Mouse (Mus musculus): ENCODE data around the gene Tet3.

Tet3 gene

DNA sequence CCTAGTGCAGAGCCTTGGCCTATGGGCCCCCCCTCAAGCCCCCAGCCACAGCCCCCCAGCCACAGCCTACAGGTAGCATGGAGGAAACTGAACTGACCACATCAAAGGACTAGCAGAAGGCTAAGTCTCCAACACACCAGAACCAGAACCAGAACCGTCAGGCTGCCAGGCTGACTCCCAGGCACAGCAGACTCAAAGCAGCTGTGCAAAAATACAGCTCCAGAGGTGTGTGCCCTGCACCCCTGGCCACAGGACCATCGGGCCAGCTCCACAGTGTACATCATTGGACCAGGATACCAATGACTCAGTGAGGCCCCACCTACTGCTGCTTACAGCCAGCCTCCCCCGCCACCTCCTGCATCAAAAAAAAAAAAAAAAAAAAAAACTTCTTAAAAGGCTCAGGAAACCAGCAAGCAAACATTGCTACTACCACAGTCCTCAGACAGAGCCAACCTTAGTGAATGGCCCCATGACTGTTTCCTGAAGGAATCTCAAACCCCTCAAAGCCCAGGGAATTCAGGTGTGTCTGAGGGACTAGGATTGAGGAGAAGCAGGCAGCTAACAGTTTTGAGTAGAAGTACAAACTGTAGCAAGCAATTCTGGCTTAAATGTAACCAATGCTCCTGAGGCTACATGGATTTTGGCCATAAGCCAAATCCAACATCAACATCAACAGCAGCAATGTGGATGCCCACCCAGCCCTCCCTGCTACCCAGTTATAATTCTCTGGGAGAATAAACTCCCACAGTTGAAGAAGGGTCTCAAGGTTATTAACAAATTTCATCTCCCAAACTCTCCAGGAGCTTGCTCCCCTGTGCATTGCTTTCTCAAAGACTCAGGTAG is 42.4 kb downstream of the Tet3 start:
- no peak for DNase-seq (ENCODE audit: low read depth, low spot score)

DNA sequence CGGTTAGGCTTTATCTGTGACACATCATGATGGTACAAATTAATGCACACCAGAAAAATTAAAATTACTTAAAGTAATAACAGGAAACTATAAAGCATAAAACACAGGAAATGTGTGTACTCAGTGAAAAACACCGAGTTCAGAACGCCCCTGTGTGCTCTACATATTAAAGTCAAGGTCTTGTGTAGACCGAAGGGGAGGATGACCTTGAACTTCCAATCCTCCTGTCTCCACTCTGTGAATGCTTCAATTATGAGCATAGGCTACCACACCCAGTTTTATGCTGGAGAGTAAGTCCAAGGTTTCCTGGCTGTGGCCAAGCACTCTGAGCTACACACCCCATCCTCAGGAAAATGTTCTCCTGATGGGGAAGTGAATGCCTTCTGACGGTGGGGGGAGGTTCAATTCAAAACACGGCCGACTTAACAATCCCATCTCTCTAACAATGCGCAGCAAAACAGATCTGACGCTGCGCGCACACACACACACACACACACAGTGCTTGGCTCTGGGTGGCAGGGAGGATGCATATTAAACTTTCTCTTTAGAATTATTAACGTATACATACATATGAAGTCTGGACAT is 43.4 kb downstream of the Tet3 start:
- DNase-seq (ENCODE audit: low read depth, low spot score): no peak

DNA sequence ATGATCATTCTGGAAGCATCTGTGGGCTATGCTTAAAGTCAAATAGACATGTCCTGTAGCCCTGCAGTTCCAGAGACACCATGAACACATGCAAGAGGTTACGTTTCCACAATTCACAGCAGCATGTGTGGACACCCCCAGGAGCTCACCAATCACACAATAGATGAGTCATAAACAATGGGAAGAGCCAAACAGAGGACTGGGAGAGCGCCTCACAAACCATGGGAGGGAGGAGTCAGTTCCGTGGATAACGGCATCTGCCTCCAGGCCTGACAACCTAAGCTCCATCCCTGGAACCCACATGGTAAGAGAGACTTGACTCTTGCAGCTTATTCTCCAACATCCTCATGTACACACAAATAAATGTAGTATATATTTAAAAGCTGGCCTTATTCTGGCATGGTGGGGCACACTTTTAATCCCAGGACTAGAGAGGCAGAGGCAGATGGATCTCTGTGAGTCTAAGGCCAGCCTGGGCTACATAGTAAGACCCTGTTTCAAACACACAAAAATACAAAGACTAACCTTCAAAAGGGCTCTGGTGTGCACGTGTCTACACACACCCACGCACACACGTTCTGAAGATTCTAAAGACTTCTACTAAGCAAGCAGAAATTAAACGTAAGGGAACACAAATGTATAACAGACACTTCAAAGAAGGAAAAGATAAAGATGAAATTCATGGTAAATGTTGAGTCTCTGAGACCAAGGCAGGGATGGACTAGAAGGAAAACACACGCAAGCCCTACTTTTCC is 44.1 kb downstream of the Tet3 start:
- DNase-seq (ENCODE audit: low read depth, low spot score): no peak

DNA sequence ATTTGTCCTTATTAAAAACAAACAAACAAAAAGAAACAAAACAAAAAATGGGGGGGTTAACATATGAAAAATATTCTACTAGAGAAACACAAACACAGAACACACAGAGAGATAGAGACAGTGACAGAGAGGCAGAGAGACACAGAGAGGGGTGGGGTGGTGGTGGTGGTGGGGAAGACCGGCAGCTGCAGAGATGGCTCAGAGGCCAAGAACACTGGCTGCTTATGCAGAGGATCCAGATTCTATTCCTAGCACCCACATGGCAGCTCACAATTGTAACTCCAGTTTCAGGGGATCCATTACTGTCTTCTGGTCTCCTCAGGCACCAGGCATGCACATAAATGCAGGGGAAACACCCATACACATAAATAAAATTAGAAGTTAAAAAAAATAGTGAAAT is 45.2 kb downstream of the Tet3 start:
- no peak for DNase-seq (ENCODE audit: low read depth, low spot score)

DNA sequence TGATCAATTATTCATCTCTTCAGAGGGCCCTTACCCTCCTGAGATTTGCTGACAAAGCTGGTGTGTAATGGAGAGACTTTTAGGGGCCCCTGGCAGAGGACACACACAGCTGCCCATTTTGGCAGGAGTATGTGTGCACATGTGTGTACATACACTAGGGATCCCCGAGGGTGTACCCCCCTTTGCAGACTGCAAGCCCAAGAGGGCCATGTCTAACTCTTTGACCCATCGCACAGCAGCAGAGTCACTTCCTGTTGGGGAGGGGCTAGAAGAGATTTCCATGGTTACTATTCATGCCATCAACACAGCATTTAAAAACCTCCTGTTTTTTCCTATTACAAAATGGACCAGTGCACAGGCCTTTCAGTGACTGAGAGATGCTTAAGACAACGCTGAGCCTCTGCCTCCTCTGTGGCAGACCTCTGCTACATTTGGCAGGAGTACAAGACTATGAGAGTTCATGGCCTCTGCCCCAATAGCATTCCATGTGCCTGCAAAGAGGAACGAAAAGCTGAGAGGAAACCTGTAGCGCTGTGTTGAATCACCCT is 46.0 kb downstream of the Tet3 start:
- DNase-seq (ENCODE audit: low read depth, low spot score): no peak

DNA sequence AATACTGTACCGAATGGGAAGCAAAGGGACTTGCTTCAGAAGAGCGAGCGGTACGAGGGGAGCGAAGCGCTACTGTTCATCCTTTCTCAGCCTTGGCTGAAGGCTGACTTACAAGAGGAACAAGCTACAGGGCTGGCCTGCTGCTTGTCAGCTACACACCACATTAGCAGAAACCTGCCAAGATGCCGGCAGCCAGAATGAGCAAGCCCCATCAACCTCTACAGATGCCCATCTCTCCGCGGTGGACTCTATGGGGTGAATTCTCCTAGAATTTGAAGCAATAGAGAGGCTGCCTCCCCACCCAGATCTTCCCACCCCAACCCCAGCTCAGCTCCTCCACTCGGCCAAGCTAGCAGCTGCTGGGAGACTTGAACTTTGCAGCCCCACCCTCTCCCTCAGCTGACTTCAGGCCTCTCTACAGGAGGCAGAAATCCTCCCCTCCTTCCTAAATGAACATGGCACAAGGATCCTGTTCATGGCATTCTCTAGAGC is 46.5 kb downstream of the Tet3 start:
- DNase-seq (ENCODE audit: low read depth, low spot score): no peak

DNA sequence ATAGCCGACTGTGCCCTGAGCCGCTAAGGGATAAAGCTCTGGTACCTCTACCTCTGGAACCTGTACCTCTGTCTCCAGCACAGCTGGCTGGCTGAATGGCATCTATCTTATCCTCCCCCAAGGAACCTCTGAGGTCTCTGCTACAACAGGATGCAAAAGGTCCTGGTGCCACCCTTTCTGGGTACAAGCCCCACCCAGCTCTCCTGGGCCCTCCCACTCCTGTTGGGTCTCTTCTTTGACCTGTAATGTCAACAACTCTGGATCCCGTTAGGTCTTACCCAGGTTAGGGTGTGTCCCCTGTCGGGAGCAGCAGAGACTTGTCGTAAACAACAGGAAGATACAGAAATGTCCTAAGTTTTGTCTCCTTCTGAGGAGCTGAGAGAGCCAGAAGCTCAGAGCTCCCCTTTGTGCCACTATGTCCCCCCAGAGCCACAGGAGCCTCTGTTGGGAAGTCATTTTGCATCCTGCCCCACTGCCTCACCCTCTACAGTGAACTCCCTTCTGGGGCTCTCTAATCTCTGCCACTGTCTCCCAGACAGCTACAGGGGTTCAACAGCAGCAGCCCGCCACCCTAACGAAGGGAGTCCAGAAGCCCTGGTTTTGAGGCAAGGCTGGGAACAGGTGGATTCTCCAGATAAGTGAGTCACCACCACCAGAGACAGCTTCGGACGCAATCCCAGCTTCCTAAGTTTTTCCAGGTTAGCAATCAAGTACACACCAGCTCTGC is 47.1 kb downstream of the Tet3 start:
- DNase-seq (ENCODE audit: low read depth, low spot score): no peak

DNA sequence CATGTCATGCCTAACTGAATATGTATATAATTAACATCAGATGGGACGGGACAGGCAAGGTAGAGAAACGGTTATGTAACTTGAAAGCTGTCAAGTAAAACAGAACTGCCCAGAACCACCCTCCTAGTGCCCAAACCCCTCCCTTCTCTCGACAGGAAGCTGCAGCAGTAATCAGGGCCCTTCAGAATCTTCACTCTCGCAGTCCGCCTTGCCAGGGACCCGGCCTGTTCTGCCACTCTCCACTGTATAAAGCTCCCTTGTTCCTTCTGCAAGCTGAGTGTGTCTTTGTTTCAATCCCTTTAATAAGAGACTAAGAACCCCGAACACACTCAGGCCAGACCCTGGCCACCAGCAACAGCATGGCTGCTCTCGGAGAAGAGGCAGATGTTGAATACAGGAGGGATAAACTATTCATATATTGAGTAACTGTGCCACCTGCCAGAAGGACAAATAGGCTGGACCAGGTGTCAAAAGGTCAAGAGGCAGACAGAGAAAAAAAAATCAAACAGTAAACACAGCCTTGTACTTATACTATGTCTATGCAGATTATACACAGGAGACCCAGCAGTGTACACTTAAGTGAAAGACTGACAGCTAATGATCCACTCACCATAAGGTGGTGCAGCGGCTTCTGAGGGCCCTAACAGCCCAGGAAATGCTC is 48.7 kb downstream of the Tet3 start:
- DNase-seq (ENCODE audit: low read depth, low spot score): no peak

DNA sequence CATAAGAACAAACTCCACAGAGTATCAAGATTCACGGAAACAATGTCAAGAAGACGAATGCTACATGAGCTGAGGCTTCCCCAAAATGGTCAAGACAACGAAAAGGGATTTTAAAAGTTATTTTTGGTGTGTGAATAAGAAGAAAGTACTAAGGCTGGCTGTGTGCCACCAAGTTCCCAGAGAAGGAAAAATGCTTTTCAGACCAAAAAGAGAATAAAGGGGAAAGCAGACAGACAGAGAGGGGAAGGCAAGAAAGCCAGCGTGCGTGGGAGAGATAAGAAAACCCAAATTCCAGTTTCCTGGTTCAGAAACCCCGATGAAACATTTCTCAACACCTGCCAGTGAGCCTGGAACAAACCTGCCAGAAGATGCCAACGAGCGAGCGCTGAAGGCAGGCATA is 50.4 kb downstream of the Tet3 start:
- DNase-seq (ENCODE audit: low read depth, low spot score): no peak

DNA sequence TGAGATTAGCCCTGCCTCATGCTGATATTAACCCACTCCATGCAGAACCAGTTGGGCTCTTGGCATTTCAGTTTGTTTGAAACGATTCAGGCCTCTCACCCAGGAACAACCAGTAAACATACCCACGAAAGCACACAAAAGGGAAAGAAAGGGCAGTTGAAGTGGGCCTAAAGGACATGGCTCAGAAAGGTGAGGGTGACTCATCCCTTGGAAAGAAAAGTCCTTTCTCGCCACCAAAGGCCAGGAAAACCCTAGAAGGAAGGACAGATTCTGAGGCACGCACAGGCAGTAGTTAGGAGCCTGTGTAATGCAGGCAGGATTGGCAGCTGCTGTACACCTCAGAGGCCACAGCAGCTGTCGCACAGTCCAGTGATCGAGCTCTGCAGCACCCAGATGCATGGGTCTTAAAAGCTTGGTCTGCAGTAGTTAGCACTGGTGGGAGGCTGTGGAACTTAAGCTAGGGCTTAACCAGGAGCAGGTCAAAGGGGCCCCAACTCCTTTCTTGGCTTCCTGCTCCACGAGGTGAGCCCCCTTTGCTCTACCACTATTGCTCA is 53.3 kb downstream of the Tet3 start:
- no peak for DNase-seq (ENCODE audit: low read depth, low spot score)

DNA sequence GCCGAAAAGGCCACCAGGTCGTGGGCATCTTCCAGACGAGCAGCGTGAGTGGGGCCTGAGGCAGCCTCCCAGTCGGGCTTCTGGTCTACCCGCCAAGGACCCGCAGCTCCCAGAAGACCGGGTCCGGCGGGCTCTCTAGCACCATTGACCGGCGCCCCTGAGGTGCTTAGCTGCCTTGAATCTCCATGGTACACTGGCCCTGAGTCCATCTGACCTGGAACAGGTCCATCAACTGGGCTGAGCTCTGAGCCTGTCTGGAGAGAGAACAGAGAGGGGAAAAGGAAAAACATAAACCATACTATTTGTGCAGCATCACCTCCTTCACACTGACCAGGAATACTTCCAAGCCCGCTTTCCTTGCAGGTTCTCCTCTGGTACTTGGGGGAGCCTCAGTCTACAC is 54.3 kb downstream of the Tet3 start:
- DNase-seq (ENCODE audit: low read depth, low spot score): no peak

DNA sequence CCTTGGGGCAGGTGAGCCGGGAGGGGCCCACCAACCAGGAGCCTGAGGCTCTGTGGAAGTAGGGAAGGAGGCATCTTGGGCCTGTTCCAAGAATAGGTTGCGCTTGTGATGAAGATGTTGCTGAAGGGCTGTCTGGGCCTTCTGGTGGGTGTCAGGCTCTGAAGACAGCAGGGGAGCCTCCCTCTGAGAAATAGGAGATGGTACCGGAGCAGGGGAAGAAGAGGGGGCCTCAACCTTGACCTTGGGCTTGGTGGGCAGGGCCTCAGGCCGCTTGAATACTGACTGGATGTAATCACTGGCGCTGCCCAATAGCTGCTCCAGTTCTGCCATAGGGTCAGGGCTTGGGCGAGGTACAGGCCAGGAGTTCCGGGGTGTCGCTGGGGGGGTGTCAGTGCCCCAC is 55.4 kb downstream of the Tet3 start:
- no peak for DNase-seq (ENCODE audit: low read depth, low spot score)

DNA sequence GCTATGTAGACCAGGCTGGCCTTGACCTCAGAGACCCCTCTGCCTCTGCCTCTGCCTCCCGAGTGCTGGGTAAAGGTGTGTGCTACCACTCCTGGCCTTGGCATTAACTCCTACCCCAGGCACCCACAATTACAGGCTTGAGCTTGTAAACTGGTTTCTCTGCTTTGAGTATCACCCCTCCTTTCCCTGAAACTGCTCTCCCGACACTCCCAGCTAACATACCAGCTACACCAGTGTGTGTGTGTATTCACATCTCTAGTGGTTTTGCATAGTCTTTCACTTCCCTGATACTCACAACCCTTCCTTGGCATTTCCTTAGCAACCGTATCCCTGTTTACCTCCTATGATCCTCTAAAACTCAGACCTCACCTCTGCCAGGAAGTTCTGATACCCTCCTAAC is 59.1 kb downstream of the Tet3 start:
- DNase-seq (ENCODE audit: low read depth, low spot score): no peak

DNA sequence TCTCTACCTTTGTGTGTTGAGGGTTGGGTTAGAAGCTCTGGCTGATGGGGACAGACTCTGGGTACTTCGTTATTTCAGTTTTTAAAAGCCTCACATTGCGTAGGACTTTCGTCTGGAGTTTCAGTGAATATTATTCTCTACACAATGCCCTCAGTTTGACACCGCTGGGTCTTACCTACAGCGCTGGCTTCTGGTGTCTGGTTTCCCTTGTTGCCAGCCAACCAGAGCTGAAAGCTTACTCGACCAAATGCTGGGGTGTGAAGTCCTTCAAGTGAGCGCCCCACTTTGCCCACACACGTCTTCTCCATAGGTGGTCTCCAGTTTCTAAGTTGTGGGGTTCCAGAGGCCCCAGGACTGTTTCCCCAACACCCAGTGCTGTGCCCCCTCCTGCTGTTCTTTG is 61.2 kb downstream of the Tet3 start:
- no peak for DNase-seq (ENCODE audit: low read depth, low spot score)

DNA sequence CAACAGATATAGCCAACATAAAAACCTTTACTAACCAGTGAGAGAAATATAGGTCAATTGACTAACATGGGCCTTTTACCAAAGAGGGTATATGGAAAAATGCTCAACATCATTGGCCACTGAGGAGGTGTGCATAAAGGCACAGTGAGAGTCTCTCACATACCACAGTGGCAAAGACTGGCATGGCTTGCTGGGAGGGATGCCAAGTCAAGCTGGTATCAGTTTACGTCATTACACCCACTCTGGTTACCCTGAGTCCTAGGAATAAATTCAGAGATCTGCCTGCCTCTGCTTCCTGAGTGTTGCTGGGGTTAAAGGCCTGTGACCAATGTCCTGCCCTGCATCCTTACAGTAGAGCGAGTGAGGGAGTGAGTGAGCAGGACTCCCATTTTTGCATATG is 62.2 kb downstream of the Tet3 start:
- DNase-seq (ENCODE audit: low read depth, low spot score): no peak

DNA sequence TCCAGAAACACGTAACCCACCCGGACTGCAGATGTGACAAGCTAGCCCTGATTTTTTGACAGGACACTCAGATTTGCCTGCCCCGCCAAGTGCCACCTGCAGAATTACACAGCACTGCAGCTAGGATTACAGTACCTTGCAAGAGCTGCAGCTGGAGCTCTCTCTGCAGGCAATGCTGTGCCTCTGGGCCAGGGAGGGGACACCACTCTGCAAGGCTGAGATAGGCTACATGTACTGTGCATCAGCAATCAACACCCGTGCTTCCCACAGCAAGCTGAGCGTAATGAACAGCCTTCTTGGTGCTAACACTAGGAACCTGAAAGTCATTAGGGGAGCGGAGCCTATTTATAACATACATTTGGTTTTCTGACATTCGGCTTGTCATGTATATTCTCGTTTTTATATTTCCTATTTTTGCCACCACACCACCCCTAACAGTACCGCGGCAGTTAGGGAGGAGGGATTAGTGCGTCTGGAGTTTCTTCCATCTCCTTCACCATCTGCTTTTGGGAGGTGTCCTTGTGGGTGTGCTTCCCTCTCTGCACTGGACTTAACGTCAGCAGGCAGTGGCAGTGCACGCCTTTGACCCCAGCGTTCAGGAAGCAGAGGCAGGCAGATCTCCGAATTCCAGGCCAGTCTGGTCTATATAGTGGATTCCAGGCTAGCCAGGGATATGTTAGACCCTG is 63.2 kb downstream of the Tet3 start:
- DNase-seq (ENCODE audit: low read depth, low spot score): no peak

DNA sequence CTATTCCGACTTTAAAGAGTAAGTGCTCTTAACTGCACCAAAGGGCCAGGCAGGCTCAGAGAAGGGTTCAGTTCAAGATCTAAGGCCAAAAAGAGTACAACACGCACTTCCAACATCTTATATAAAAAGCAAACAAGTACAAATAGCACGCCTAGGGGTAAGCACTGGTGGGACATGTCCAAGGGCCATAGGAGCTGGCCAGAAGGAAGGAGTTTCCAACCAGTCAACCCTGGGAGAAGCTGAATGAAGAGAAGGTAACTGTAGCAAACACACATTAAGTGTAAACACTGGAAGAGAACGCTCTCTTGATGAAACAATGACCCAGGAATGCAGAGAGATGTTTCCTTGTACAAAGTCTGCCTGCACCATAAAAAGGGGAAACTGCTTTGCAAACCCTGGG is 64.8 kb downstream of the Tet3 start:
- DNase-seq (ENCODE audit: low read depth, low spot score): no peak

DNA sequence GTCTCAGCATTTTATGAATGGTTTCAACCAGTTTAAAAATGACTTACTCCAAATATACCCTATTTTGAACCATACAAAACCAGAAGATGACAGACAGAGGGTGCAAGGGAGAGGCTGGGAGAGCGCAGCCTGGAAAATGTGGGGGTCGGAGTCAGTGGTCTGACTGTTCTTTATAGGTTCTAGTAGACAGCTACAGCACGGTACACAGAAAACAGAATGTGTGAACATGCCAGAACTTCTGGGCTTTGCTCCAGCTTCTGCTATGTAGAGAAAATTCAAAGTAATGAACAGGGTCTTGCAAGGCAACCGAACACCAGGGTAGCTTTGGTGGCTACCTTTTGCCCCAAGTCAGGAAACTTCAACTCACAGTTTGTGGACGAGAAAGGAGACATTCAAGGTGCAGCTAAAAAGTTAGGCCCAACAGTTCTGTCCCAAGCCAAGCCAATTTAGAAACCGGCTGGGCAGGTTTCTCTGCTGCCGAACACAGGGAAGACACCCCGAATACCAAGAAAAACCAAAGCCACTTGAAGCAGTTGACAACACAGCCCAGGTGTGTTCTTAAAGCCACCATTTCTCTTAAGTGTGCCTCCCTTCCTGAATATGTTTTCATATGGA is 66.6 kb downstream of the Tet3 start:
- no peak for DNase-seq (ENCODE audit: low read depth, low spot score)

DNA sequence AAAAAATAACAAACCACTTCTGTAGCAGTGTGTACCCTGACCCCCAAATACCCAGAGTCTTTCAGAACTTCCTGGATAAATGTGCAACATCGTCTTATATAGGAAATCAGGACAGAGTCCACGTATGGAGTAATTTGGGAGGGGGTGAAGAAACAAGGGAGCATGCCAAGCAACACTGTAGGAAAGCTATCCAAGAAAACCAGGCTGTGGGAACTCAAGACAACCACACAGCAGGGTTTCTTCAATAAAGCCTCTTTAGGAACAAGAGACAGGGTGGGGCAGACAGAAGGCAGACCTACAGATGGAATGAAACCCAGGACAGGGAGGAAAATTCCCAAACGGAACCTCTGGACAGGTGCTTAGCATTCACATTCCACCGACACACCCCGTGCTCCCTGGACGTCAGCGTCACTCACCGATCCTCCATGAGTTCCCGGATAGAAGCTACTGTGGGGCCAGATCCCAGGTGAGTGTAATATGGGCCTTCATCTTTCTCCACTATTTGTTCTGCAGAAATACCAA is 73.3 kb downstream of the Tet3 start:
- DNase-seq (ENCODE audit: low read depth, low spot score): no peak

Data from telencephalon, adult 2 months (tissue).